Mouse (Mus musculus) embryonic facial prominence, embryonic 12.5 days (tissue): ENCODE measurements around the gene Cxcr4. TPM values are rescaled to one million over a fixed set of nuclear protein-coding genes. Genes with fewer than 3 reads are reported as not detected.

Experiments used
- ATAC-seq: fragments of 200-750 bp; cut with Nextera tagmentation; 2 replicates; pipeline ENCODE4 v1.8.0; 2017; ENCODE audit not compliant: insufficient number of reproducible peaks, insufficient read depth, low FRiP score, low TSS enrichment
- H3K27ac ChIP-seq: fragments of 300-500 bp; sonication (generic); 2 replicates; pipeline ENCODE4 v1.5.1; 2016; ENCODE audit warnings: mild to moderate bottlenecking
- H3K27me3 ChIP-seq: fragments of 300-500 bp; sonication (generic); 2 replicates; pipeline ENCODE4 v1.6.1; 2016; ENCODE audit warnings: mild to moderate bottlenecking, moderate library complexity
- H3K36me3 ChIP-seq: fragments of 300-500 bp; sonication (generic); 2 replicates; pipeline ENCODE4 v1.6.1; 2016; ENCODE audit warnings: mild to moderate bottlenecking
- H3K4me1 ChIP-seq: fragments of 300-500 bp; sonication (generic); 2 replicates; pipeline ENCODE4 v1.6.1; 2016
- H3K4me2 ChIP-seq: fragments of 300-500 bp; sonication (generic); replicated peaks from 2 replicates; pipeline ENCODE4 v1.6.1; 2016; ENCODE audit warnings: mild to moderate bottlenecking, moderate library complexity
- H3K4me3 ChIP-seq: fragments of 300-500 bp; sonication (generic); 2 replicates; pipeline ENCODE4 v1.5.1; 2016; ENCODE audit warnings: mild to moderate bottlenecking
- H3K9ac ChIP-seq: fragments of 300-500 bp; sonication (generic); 2 replicates; pipeline ENCODE4 v1.6.1; 2016; ENCODE audit warnings: mild to moderate bottlenecking, moderate library complexity
- H3K9me3 ChIP-seq: fragments of 300-500 bp; sonication (generic); 2 replicates; pipeline ENCODE4 v1.6.1; 2016; ENCODE audit warnings: mild to moderate bottlenecking, moderate library complexity
- WGBS: fragments of 180-500 bp; shearing (Covaris S2); methylation state at CpG from one replicate; pipeline ENCODE4 v1.1.7; 2016; 5-methylcytosine and 5-hydroxymethylcytosine counted together
- polyA plus RNA-seq: library from polyadenylated mRNA; unstranded; fragments of >200 nt; fragmentation: Nextera tagmentation; extraction: Ambion mirVana; gene quantifications from 2 replicates; pipeline ENCODE4 v1.2.1, GENCODE M21; 2016

Cxcr4 gene
- polyA plus RNA-seq, 1 experiment from 2014 or later, result 4.8 TPM

DNA sequence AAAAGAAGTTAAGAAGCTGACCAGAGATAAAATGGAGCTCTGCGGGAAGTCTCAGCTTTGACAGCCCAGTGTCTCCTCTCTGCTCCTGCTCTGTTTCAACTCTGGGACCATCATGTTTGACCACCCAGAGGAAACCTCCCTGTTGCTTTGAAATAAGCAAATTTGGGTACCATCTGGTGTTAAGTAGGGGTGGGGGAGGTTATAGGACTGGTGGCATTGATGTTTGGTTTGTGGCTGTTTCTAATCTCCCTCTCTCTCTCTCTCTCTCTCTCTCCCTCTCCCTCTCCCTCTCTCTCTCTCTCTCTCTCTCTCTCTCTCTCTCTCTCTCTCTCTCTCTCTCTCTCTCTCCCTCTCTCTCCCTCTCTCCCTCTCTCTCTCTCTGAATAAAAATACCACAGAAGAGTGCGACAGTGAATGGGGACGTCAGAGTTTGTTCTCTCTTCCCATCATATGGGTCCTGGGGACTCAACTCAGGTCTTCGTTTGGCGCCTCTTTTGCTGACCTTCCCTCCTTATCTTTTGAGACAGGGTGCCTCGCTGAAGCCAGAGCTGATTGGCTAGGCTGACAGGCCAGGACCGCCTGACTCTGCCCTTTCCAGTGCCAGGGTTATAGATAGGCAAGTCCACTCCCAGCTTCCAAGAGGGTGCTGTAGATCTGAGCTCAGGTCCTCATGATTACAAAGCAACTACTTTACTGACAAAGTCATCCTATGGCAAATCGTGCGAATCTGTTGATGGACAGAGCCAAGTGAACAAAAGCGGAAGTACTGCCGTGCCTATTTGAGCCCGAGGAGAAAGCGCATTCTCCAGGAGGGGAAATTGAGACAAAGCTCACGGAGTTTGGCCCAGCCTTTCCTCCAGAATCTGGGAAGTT is 31.4 kb downstream of the Cxcr4 start:
- no peak overlapping the region for H3K27ac ChIP-seq
- H3K27me3 ChIP-seq, result no peaks in the 10 kb centered on the region
- no peaks in the 10 kb centered on the region for H3K36me3 ChIP-seq
- H3K9ac ChIP-seq, result no peak overlapping the region
- H3K4me2 ChIP-seq, result no peak overlapping the region
- ATAC-seq, result no peak
- no peak overlapping the region for H3K4me3 ChIP-seq
- 73% methylated on average over 14 of the region's 14 CpGs for WGBS
- no peaks in the 10 kb centered on the region for H3K9me3 ChIP-seq
- H3K4me1 ChIP-seq, result no peaks in the 10 kb centered on the region

- no peaks in the 10 kb centered on the region for H3K36me3 ChIP-seq
- H3K4me3 ChIP-seq, result no peak overlapping the region
- 94% methylated on average over 4 of the region's 4 CpGs for WGBS
- no peak overlapping the region for H3K4me2 ChIP-seq
- no peaks in the 10 kb centered on the region for H3K9me3 ChIP-seq
- no peak for ATAC-seq
- no peaks in the 10 kb centered on the region for H3K27me3 ChIP-seq
- no peak overlapping the region for H3K9ac ChIP-seq
- H3K4me1 ChIP-seq, result no peaks in the 10 kb centered on the region
- no peak overlapping the region for H3K27ac ChIP-seq
These were observed 34.1 kb downstream of the Cxcr4 start for GRCm38 (mm10) chr1:128557953-128558352.

GRCm38 (mm10) chr1:128552545-128552944 is 39.5 kb downstream of the Cxcr4 start:
- no peak overlapping the region for H3K9ac ChIP-seq
- no peak overlapping the region for H3K4me3 ChIP-seq
- no peaks in the 10 kb centered on the region for H3K9me3 ChIP-seq
- no peaks in the 10 kb centered on the region for H3K4me1 ChIP-seq
- no peaks in the 10 kb centered on the region for H3K36me3 ChIP-seq
- H3K4me2 ChIP-seq, result no peak overlapping the region
- no peak for ATAC-seq
- no peak overlapping the region for H3K27ac ChIP-seq
- H3K27me3 ChIP-seq, result no peaks in the 10 kb centered on the region

GRCm38 (mm10) chr1:128551743-128552397 is 40.2 kb downstream of the Cxcr4 start:
- Histone ChIP-seq H3K4me2 (no peak overlapping the region), H3K4me3 (no peak overlapping the region), H3K27ac (no peak overlapping the region), H3K36me3 (no peaks in the 10 kb centered on the region), H3K4me1 (no peaks in the 10 kb centered on the region; the same call in 1 of the 2 replicates), H3K9me3 (no peaks in the 10 kb centered on the region), H3K9ac (no peak overlapping the region), H3K27me3 (no peaks in the 10 kb centered on the region)
- ATAC-seq, result 0 out of 2 replicates have a peak, but pooled peaks have one; percentile 56
- 13% methylated on average over 8 of the region's 8 CpGs for WGBS

DNA sequence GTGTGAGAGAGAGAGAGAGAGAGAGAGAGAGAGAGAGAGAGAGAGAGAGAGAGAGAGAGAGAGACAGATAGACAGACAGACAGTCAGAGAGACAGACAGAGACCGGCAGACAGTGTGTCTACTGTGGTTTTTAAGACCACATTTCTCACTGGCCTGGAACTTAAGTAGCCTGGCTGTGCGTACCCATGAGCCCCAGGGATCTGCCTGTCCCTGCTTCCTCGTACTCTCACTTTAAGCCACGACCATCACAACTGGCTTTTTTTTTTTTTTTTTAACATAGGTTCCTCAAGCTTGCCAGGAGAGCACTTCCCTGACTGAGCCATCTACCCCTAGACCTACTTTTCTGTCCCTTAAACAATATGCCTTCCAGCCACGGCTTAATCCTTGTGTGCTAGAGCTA is 42.7 kb downstream of the Cxcr4 start:
- Histone ChIP-seq H3K9me3 (no peaks in the 10 kb centered on the region), H3K4me1 (no peaks in the 10 kb centered on the region; the same call in 1 of the 2 replicates), H3K36me3 (no peaks in the 10 kb centered on the region), H3K9ac (no peak overlapping the region), H3K4me2 (no peak overlapping the region), H3K4me3 (no peak overlapping the region), H3K27me3 (no peaks in the 10 kb centered on the region), H3K27ac (no peak overlapping the region)
- no peak for ATAC-seq
- WGBS, result 60% methylated on average over 5 of the region's 5 CpGs

DNA sequence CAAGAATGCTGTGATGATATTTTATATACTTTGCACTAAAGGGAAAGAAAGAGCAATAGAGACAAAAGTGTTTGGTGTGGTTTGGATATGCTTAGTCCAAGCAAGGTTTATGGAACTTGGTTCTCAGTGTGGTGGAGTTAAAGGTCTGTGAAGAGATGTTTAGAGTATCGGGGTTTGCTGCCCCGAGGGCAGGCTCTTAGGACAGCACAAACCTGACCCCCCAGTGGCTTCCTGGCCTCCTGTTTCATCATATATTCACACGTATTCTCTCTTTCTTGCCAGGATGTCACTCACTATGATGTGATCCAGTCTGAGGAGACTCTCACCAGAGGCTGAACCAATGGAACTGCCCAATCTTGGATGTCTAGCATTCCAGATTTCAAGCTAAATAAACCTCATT is 43.1 kb downstream of the Cxcr4 start:
- no peaks in the 10 kb centered on the region for H3K9me3 ChIP-seq
- H3K4me2 ChIP-seq, result no peak overlapping the region
- ATAC-seq, result no peak
- H3K36me3 ChIP-seq, result no peaks in the 10 kb centered on the region
- no peak overlapping the region for H3K9ac ChIP-seq
- no peak overlapping the region for H3K4me3 ChIP-seq
- 51% methylated on average over 3 of the region's 3 CpGs for WGBS
- no peak overlapping the region for H3K27ac ChIP-seq
- H3K4me1 ChIP-seq, result no peaks in the 10 kb centered on the region; the same call in 1 of the 2 replicates
- no peaks in the 10 kb centered on the region for H3K27me3 ChIP-seq

DNA sequence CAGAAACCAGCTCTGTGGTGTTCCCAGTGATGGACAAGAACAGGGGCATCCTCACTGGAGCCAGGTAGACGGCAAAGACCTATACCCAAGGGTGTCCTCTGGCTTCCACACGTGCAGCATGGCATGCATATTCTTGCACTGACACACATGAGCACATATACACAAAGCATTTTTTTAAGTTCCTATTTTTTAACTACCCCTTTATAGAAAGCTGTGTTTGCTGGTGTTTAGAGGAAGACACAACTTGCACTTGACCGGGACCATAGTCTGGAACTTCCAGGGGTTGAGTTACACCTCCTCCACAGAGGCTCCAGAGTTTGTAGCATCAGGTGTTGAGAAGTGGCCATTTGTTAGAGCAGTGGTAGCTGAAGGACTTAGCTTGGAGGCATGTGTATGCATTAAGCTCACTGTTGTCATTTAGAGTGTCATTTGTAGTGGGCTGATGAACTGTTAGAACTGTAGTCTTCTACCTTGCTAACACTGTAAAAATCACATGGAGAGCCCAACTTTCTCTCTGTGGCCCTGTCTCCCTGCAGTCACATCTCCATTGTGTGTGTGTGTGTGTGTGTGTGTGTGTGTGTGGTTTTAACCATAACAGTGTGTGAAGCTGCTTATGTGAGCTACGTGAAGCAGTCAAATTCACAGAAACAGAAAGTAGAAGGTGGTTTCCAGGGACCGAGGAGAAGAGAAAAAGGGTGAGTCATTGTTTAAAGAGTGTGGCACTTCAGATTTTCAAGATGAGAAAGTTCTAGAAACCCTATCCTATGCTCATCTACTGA is 43.7 kb downstream of the Cxcr4 start:
- H3K36me3 ChIP-seq, result no peaks in the 10 kb centered on the region
- no peak overlapping the region for H3K27ac ChIP-seq
- H3K4me3 ChIP-seq, result no peak overlapping the region
- no peak overlapping the region for H3K9ac ChIP-seq
- no peak for ATAC-seq
- no peak overlapping the region for H3K4me2 ChIP-seq
- 81% methylated on average over 5 of the region's 5 CpGs for WGBS
- H3K27me3 ChIP-seq, result no peaks in the 10 kb centered on the region
- H3K4me1 ChIP-seq, result no peaks in the 10 kb centered on the region; the same call in 1 of the 2 replicates
- no peaks in the 10 kb centered on the region for H3K9me3 ChIP-seq

DNA sequence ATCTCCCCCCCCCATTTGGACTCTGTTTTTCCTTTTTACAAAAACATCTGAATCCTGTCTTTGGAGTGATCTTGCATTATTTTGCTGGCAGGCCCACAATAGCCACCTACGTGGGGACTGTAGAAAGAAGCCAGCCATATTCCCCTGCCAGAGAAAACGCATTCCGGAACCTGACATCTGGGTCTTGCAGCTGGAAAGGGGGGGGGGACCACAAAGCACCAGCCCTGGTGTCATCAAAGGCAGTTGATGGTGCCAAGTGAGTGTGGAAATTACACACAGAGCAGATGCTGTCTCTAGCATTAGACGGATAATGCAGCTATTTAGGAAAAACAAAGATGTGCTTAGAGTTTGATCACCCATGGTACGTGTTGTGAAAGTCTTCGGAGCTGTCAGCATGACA is 46.4 kb downstream of the Cxcr4 start:
- H3K4me3 ChIP-seq, result no peak overlapping the region
- no peak for ATAC-seq
- H3K9me3 ChIP-seq, result no peaks in the 10 kb centered on the region
- no peaks in the 10 kb centered on the region for H3K27me3 ChIP-seq
- WGBS, result 77% methylated on average over 6 of the region's 6 CpGs
- no peak overlapping the region for H3K27ac ChIP-seq
- no peak overlapping the region for H3K9ac ChIP-seq
- H3K36me3 ChIP-seq, result no peaks in the 10 kb centered on the region
- no peak overlapping the region for H3K4me2 ChIP-seq
- no peaks in the 10 kb centered on the region; the same call in 1 of the 2 replicates for H3K4me1 ChIP-seq

GRCm38 (mm10) chr1:128543137-128543536 is 49.0 kb downstream of the Cxcr4 start:
- no peak for ATAC-seq
- no peak overlapping the region for H3K9ac ChIP-seq
- H3K27me3 ChIP-seq, result no peaks in the 10 kb centered on the region
- H3K27ac ChIP-seq, result no peak overlapping the region
- WGBS, result 86% methylated on average over 2 of the region's 2 CpGs
- no peak overlapping the region for H3K4me3 ChIP-seq
- no peak overlapping the region for H3K4me2 ChIP-seq
- no peaks in the 10 kb centered on the region for H3K9me3 ChIP-seq
- H3K36me3 ChIP-seq, result no peaks in the 10 kb centered on the region
- H3K4me1 ChIP-seq, result no peaks in the 10 kb centered on the region; the same call in 1 of the 2 replicates

DNA sequence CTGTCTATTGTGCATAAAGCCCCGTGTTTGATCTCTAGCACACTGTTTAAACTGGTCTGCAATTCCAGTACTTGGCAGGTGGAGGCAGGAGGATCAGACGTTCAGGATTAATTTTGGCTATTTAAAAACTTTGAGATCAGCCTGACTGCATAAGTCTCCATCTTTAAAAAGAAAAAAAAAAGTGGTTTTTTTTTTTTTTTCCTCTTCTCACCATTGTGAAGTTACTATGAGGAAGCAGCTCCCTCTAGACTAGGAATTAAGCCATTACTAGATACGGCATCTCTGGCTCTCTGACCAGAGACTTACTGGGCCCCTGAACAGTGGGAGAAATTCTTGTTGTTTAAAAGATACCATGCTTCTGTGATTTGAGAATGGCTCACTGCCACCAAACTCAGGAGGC is 49.5 kb downstream of the Cxcr4 start:
- Histone ChIP-seq H3K9ac (no peak overlapping the region), H3K4me2 (no peak overlapping the region), H3K27me3 (no peaks in the 10 kb centered on the region), H3K36me3 (no peaks in the 10 kb centered on the region), H3K9me3 (no peaks in the 10 kb centered on the region), H3K4me3 (no peak overlapping the region), H3K4me1 (no peaks in the 10 kb centered on the region; the same call in 1 of the 2 replicates), H3K27ac (no peak overlapping the region)
- ATAC-seq, result no peak
- WGBS, result 50% methylated on average over 3 of the region's 3 CpGs

GRCm38 (mm10) chr1:128540213-128540612 is 51.9 kb downstream of the Cxcr4 start:
- no peaks in the 10 kb centered on the region for H3K4me1 ChIP-seq
- H3K4me2 ChIP-seq, result no peak overlapping the region
- H3K27me3 ChIP-seq, result no peaks in the 10 kb centered on the region
- no peak for ATAC-seq
- H3K36me3 ChIP-seq, result no peaks in the 10 kb centered on the region
- WGBS, result 67% methylated on average over 2 of the region's 2 CpGs
- H3K9me3 ChIP-seq, result no peaks in the 10 kb centered on the region
- no peak overlapping the region for H3K9ac ChIP-seq
- H3K4me3 ChIP-seq, result no peak overlapping the region
- H3K27ac ChIP-seq, result no peak overlapping the region
